Mouse (Mus musculus): Measurements from ENCODE around the gene Mex3d. TPM values are rescaled to one million over a fixed set of nuclear protein-coding genes. Genes with fewer than 3 reads are reported as not detected.

Gene Mex3d
- polyA plus RNA-seq (2016; fragmentation: Nextera tagmentation; extraction: Ambion mirVana): 6.8 and 7.0 TPM in 2 replicates

- WGBS: 2% methylated on average over 50 of the region's 61 CpGs
- peaks cover 53% of the 10 kb centered on the region for H3K4me1 ChIP-seq
- peak; percentile 88 for DNase-seq (ENCODE audit: extremely low spot score, low spot score)
- peaks cover 62% of the 10 kb centered on the region for H3K36me3 ChIP-seq (replicated peaks)
- H3K27ac ChIP-seq: peak within 1 kb of the TSS; percentile 95
- H3K4me3 ChIP-seq: peak within 1 kb of the TSS; percentile 95
- H3K27me3 ChIP-seq (ENCODE audit: poor library complexity, severe bottlenecking): no peaks in the 10 kb centered on the region
- H3K9me3 ChIP-seq: no peaks in the 10 kb centered on the region
Measured at GRCm38 (mm10) chr10:80387522-80387959, at the start of gene Mex3d. Mex3d (minus strand) TSS chr10:80387659.

GRCm38 (mm10) chr10:80436276-80436675 lies 48.8 kb upstream of the Mex3d start:
- peak overlapping the region; percentile 16; the same call in 1 of the 2 replicates for H3K4me3 ChIP-seq
- 13% methylated on average over 9 of the region's 9 CpGs for WGBS
- no peak for DNase-seq (ENCODE audit: extremely low spot score, low spot score)
- no peaks in the 10 kb centered on the region for H3K9me3 ChIP-seq
- peak overlapping the region; percentile 65 for H3K27ac ChIP-seq
- H3K36me3 ChIP-seq (replicated peaks): peaks cover 2% of the 10 kb centered on the region; the same call in 1 of the 2 replicates
- H3K4me1 ChIP-seq: peaks cover 29% of the 10 kb centered on the region
- peaks cover 22% of the 10 kb centered on the region; the same call in 1 of the 2 replicates for H3K27me3 ChIP-seq (ENCODE audit: poor library complexity, severe bottlenecking)

DNA sequence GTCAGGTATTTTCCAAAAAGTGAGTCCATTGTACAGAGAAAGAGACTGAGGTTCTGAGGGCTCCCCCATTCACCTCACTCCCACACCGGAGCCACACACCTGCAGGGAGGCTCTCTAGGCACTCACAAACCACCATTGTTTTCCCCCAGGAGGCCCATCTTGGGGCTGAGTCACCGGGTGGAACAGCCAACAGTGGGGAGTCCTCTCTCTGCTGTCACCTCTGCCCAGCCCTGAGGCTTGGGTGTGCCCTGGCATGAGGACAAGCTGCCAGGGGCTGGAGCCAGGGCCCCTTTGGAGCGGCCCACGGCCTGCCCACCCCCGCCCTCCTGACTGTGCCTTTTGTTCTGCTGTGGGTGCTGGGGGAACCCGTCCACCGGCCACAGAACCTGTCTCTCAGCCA lies 48.3 kb upstream of the Mex3d start:
- Histone ChIP-seq H3K36me3 (replicated peaks) (peaks cover 7% of the 10 kb centered on the region), H3K27ac (peak overlapping the region; percentile 65)
- 48% methylated on average over 7 of the region's 7 CpGs for WGBS

GRCm38 (mm10) chr10:80434823-80435222 lies 47.4 kb upstream of the Mex3d start:
- H3K9me3 ChIP-seq: no peaks in the 10 kb centered on the region
- DNase-seq (ENCODE audit: extremely low spot score, low spot score): no peak
- H3K4me1 ChIP-seq: peaks cover 43% of the 10 kb centered on the region
- 81% methylated on average over 3 of the region's 3 CpGs for WGBS
- H3K27ac ChIP-seq: peak overlapping the region; percentile 100
- peaks cover 16% of the 10 kb centered on the region for H3K36me3 ChIP-seq (replicated peaks)
- peak overlapping the region; percentile 99; the same call in 1 of the 2 replicates for H3K4me3 ChIP-seq
- H3K27me3 ChIP-seq (ENCODE audit: poor library complexity, severe bottlenecking): peaks cover 22% of the 10 kb centered on the region; the same call in 1 of the 2 replicates

More for the DNA sequence above, 48.3 kb upstream of the Mex3d start:
- Histone ChIP-seq H3K4me3 (0 out of 2 replicates have a peak overlapping the region, but pooled peaks have one; percentile 3), H3K27me3 (ENCODE audit: poor library complexity, severe bottlenecking) (peaks cover 22% of the 10 kb centered on the region; the same call in 1 of the 2 replicates), H3K4me1 (peaks cover 34% of the 10 kb centered on the region), H3K9me3 (no peaks in the 10 kb centered on the region)
- no peak for DNase-seq (ENCODE audit: extremely low spot score, low spot score)

GRCm38 (mm10) chr10:80434233-80434592 lies 46.8 kb upstream of the Mex3d start:
- peaks cover 22% of the 10 kb centered on the region; the same call in 1 of the 2 replicates for H3K27me3 ChIP-seq (ENCODE audit: poor library complexity, severe bottlenecking)
- no peaks in the 10 kb centered on the region for H3K9me3 ChIP-seq
- peaks cover 47% of the 10 kb centered on the region for H3K4me1 ChIP-seq
- peak overlapping the region; percentile 100 for H3K27ac ChIP-seq
- H3K4me3 ChIP-seq: peak overlapping the region; percentile 99
- 13% methylated on average over 8 of the region's 8 CpGs for WGBS
- no peak for DNase-seq (ENCODE audit: extremely low spot score, low spot score)
- peaks cover 22% of the 10 kb centered on the region for H3K36me3 ChIP-seq (replicated peaks)

DNA sequence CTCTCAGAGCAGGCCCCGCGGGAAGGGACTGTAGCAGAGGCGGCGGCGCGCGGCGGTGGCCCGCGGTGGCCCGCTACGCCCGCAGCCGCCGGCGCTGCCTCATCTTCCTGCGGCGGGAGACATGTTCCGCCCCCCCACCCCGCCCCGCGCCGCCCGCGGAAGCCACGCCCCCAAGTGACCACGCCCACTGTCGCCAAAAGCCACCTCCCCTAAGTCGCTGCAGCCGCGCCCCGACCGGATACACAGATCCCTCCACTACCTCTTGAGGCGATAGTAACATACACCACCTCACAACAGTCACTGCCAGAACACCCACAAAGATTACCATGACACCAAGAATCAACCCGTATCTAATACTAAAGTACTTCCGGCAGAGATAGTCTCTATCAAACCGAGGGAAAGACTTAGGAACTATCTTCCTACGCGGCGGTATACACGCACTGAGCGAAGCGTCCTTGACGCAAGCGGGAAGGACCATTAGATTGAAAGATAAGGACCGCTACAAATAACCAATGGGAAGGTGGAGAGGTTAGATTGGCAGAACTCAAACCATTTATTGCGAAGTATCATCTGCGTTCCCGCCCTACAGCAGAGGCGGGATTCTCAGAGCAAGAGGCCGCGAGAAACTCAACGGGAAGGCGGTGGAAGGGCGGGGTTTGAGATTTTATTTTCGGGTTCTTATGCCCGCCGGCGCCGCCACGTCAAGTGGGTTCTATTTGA lies 46.2 kb upstream of the Mex3d start, which contains the start of gene Tcf3:
Gene Tcf3, minus strand, starts transcription at position 135 of the 720 bp plus-strand sequence.
- Histone ChIP-seq H3K36me3 (replicated peaks) (peaks cover 28% of the 10 kb centered on the region), H3K4me3 (peak within 1 kb of the TSS; percentile 99), H3K27ac (peak within 1 kb of the TSS; percentile 100), H3K27me3 (ENCODE audit: poor library complexity, severe bottlenecking) (peaks cover 22% of the 10 kb centered on the region; the same call in 1 of the 2 replicates), H3K9me3 (no peaks in the 10 kb centered on the region), H3K4me1 (peaks cover 47% of the 10 kb centered on the region)
- peak; percentile 95 for DNase-seq (ENCODE audit: extremely low spot score, low spot score)
- under 1% methylated on average over 61 of the region's 61 CpGs for WGBS

DNA sequence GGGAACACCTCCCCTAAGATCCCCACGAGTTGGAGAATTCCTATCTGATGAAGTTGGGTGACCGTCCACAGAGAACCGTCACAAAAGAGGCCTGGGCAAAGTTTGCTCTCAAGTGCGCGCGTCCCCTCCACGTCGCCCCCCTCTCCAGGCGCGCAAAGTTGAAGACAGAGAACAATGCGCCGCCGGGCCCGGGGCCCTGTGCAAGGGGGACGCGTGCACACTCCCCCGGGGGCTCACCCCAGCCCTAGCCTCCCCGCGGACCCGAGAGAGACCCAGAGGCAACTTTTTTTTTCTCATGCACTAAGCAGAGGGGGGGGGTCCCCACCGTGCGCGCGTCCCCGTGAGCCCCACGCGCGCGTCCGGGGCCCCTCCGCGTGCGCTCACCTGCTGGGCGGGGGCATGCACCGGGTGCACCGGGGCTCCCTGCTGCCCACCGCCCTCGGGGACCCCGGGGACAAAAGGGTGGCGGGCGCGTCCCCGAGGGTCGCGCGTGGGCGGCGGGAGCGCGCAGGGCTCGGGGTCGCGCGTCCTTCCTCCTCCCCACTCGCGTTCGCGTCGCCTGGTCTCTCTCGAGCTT lies 45.6 kb upstream of the Mex3d start:
- under 1% methylated on average over 55 of the region's 60 CpGs for WGBS

DNA sequence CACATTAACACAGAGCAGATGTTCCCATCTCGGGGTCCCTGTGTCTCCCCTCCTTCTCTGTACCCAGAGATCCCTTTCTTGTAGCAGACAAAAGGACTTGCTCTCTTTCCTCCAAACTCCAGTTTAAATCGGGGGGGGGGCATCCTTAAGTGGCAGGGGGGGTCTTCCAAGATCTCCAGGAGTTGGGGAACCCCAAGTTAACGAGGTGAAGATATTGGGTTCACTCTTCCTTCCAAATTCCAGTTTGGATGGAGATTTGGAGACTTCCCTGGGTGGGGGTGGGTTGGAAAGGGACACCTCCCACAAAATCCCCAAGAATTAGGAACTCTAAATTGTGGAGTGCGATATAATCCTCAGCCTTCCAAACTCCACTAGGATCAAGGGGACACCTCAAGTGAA lies 44.9 kb upstream of the Mex3d start:
- peaks cover 41% of the 10 kb centered on the region for H3K36me3 ChIP-seq (replicated peaks)
- H3K9me3 ChIP-seq: no peaks in the 10 kb centered on the region
- peaks cover 47% of the 10 kb centered on the region for H3K4me1 ChIP-seq
- H3K27me3 ChIP-seq (ENCODE audit: poor library complexity, severe bottlenecking): peaks cover 12% of the 10 kb centered on the region; the same call in 1 of the 2 replicates
- 7% methylated on average over 4 of the region's 4 CpGs for WGBS
- peak overlapping the region; percentile 100 for H3K27ac ChIP-seq
- DNase-seq (ENCODE audit: extremely low spot score, low spot score): no peak
- peak overlapping the region; percentile 99 for H3K4me3 ChIP-seq

More for the DNA sequence above, 45.6 kb upstream of the Mex3d start:
- peak overlapping the region; percentile 99 for H3K4me3 ChIP-seq
- H3K4me1 ChIP-seq: peaks cover 47% of the 10 kb centered on the region
- H3K9me3 ChIP-seq: no peaks in the 10 kb centered on the region
- peaks cover 18% of the 10 kb centered on the region; the same call in 1 of the 2 replicates for H3K27me3 ChIP-seq (ENCODE audit: poor library complexity, severe bottlenecking)
- peak; percentile 68 for DNase-seq (ENCODE audit: extremely low spot score, low spot score)
- H3K36me3 ChIP-seq (replicated peaks): peaks cover 34% of the 10 kb centered on the region
- peak overlapping the region; percentile 100 for H3K27ac ChIP-seq

GRCm38 (mm10) chr10:80431570-80432386 lies 44.3 kb upstream of the Mex3d start:
- peak overlapping the region; percentile 99 for H3K4me3 ChIP-seq
- no peaks in the 10 kb centered on the region; the same call in 1 of the 2 replicates for H3K9me3 ChIP-seq
- peaks cover 47% of the 10 kb centered on the region for H3K36me3 ChIP-seq (replicated peaks)
- H3K4me1 ChIP-seq: peaks cover 47% of the 10 kb centered on the region
- no peak for DNase-seq (ENCODE audit: extremely low spot score, low spot score)
- H3K27me3 ChIP-seq (ENCODE audit: poor library complexity, severe bottlenecking): 0 out of 2 replicates have a peak, but pooled peaks cover 11% of the 10 kb centered on the region
- 27% methylated on average over 16 of the region's 16 CpGs for WGBS
- H3K27ac ChIP-seq: peak overlapping the region; percentile 100

DNA sequence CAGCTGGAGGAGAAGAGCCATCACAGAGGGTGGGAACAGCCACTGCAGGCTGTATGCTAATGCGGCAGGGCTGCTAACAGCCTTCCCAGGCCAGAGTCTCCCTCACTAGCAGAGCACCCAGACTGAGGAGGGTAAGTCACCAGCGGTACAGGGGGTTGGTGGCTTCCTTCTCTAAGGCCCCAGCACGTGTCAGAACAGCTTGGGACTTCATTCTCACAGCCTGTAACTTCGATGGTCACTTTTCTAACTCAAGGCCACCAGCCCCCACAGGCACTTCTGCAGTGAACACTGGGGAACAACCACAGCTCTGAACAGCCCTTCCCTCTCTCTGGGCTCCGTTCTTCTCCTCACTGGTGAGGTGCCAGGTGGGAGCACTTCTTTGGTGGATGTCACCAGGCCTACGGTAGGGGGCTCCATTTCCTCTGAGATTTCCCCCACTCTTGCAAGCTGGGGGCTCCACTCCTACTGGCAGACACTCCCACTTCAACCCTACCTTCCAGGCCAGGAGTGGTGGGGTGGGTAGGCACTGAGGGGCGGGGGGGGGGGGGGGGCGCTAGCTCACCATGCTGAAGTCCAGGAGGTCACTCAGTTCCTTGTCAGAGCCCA lies 43.0 kb upstream of the Mex3d start:
- Histone ChIP-seq H3K36me3 (replicated peaks) (peaks cover 60% of the 10 kb centered on the region), H3K27me3 (ENCODE audit: poor library complexity, severe bottlenecking) (no peaks in the 10 kb centered on the region), H3K27ac (no peak overlapping the region), H3K9me3 (peaks cover 11% of the 10 kb centered on the region; the same call in 1 of the 2 replicates), H3K4me1 (peaks cover 35% of the 10 kb centered on the region), H3K4me3 (peak overlapping the region; percentile 99)
- WGBS: 82% methylated on average over 8 of the region's 8 CpGs
- no peak for DNase-seq (ENCODE audit: extremely low spot score, low spot score)

DNA sequence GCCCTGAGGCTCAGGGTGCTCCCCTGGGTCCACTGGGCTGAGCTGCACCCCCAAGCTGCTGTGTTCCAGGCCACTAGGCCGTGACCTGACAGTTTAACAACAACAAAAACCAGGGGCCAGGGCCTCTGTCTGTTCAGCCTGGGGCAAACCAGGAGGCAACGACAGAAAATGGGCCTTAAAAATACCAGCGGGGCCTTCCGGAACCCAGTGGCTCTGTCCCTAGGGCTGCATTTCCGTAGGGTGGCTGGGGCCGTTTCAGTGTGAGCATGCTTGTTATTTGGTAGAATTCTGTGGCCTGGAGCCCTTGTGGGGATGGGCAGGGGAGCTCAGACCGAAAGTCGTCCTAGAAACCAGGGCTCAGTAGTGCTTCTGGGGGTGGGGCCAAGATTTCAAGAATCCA lies 42.3 kb upstream of the Mex3d start:
- Histone ChIP-seq H3K36me3 (replicated peaks) (peaks cover 66% of the 10 kb centered on the region), H3K4me3 (peak overlapping the region; percentile 99; the same call in 1 of the 2 replicates), H3K4me1 (peaks cover 33% of the 10 kb centered on the region), H3K27me3 (ENCODE audit: poor library complexity, severe bottlenecking) (no peaks in the 10 kb centered on the region), H3K27ac (no peak overlapping the region), H3K9me3 (peaks cover 15% of the 10 kb centered on the region; the same call in 1 of the 2 replicates)
- WGBS: 87% methylated on average over 8 of the region's 8 CpGs
- no peak for DNase-seq (ENCODE audit: extremely low spot score, low spot score)

GRCm38 (mm10) chr10:80425041-80425440 lies 37.6 kb upstream of the Mex3d start:
- Histone ChIP-seq H3K27me3 (ENCODE audit: poor library complexity, severe bottlenecking) (no peaks in the 10 kb centered on the region), H3K4me1 (peaks cover 16% of the 10 kb centered on the region), H3K4me3 (no peak overlapping the region), H3K27ac (no peak overlapping the region), H3K9me3 (peaks cover 15% of the 10 kb centered on the region; the same call in 1 of the 2 replicates), H3K36me3 (replicated peaks) (peaks cover 100% of the 10 kb centered on the region)
- WGBS: 93% methylated on average over 3 of the region's 3 CpGs
- DNase-seq (ENCODE audit: extremely low spot score, low spot score): no peak
